Mouse (Mus musculus) ES-Bruce4 (cell line): ENCODE data around the gene Smarca2. TPM values are rescaled to one million over a fixed set of nuclear protein-coding genes. Genes with fewer than 3 reads are reported as not detected.

Experiments
- H3K27ac ChIP-seq: 2 replicates; pipeline ENCODE4 v1.5.1; 2012; ENCODE audit warnings: low read length, inconsistent platforms; ENCODE audit not compliant: insufficient read depth
- H3K27me3 ChIP-seq: 2 replicates; pipeline ENCODE4 v1.6.1; 2012; ENCODE audit warnings: mild to moderate bottlenecking, low read length, inconsistent platforms; ENCODE audit not compliant: control insufficient read depth, poor library complexity, insufficient read depth, severe bottlenecking
- H3K36me3 ChIP-seq: 2 replicates; pipeline ENCODE4 v1.6.1; 2012; ENCODE audit warnings: inconsistent platforms, mild to moderate bottlenecking, low read length, moderate library complexity; ENCODE audit not compliant: control insufficient read depth, poor library complexity, insufficient read depth, severe bottlenecking
- H3K4me1 ChIP-seq: one replicate; pipeline ENCODE4 v1.8.1; 2011; ENCODE audit warnings: low read length; ENCODE audit not compliant: control insufficient read depth, insufficient read depth
- H3K4me3 ChIP-seq: 2 replicates; pipeline ENCODE4 v1.5.1; 2011; ENCODE audit warnings: low read depth, mild to moderate bottlenecking, low read length
- H3K9ac ChIP-seq: 2 replicates; pipeline ENCODE4 v1.6.1; 2012; ENCODE audit warnings: low read depth, mild to moderate bottlenecking, inconsistent platforms; ENCODE audit not compliant: poor library complexity, severe bottlenecking
- H3K9me3 ChIP-seq: replicated peaks from 2 replicates; pipeline ENCODE4 v1.6.1; 2012; ENCODE audit warnings: mild to moderate bottlenecking, low read length, inconsistent platforms; ENCODE audit not compliant: control insufficient read depth, poor library complexity, insufficient read depth, severe bottlenecking
- CTCF ChIP-seq: IDR thresholded peaks from one replicate; pipeline ENCODE4 v1.8.1; 2011; ENCODE audit warnings: low read depth, low read length
- EP300 ChIP-seq: IDR thresholded peaks from 2 replicates; pipeline ENCODE4 v1.6.1; 2011; ENCODE audit warnings: low read depth, low read length; ENCODE audit not compliant: insufficient read depth
- POLR2A ChIP-seq: IDR thresholded peaks from one replicate; pipeline ENCODE4 v1.8.1; 2011; ENCODE audit warnings: low read length; ENCODE audit not compliant: insufficient read depth
- polyA plus RNA-seq: library from polyadenylated mRNA; stranded (reverse); fragments of >200 nt; gene quantifications from 2 replicates; pipeline ENCODE4 v1.2.4, GENCODE M21; 2011; ENCODE audit warnings: low read depth; ENCODE audit not compliant: missing spikeins, insufficient read depth, insufficient read length

Smarca2 gene
- polyA plus RNA-seq, 1 experiment = 4.9 TPM

- no peak overlapping the region for H3K27ac ChIP-seq
- H3K4me3 ChIP-seq = no peak overlapping the region
- H3K9ac ChIP-seq = no peak overlapping the region
- H3K27me3 ChIP-seq = no peaks in the 10 kb centered on the region
- no peak for TF ChIP-seq CTCF
- TF ChIP-seq EP300 = no peak
- no peak for TF ChIP-seq POLR2A
- no peaks in the 10 kb centered on the region for H3K9me3 ChIP-seq
- H3K36me3 ChIP-seq = no peaks in the 10 kb centered on the region
- no peaks in the 10 kb centered on the region for H3K4me1 ChIP-seq
Measured at GRCm38 (mm10) chr19:26690516-26690915, 85.7 kb downstream of the Smarca2 start.

- Histone ChIP-seq H3K9ac (no peak overlapping the region), H3K4me3 (no peak overlapping the region), H3K27ac (no peak overlapping the region), H3K4me1 (no peaks in the 10 kb centered on the region), H3K27me3 (no peaks in the 10 kb centered on the region), H3K9me3 (no peaks in the 10 kb centered on the region), H3K36me3 (no peaks in the 10 kb centered on the region)
- TF ChIP-seq CTCF = no peak
- no peak for TF ChIP-seq EP300
- no peak for TF ChIP-seq POLR2A
Measured at GRCm38 (mm10) chr19:26697107-26697506, 92.3 kb downstream of the Smarca2 start.

DNA sequence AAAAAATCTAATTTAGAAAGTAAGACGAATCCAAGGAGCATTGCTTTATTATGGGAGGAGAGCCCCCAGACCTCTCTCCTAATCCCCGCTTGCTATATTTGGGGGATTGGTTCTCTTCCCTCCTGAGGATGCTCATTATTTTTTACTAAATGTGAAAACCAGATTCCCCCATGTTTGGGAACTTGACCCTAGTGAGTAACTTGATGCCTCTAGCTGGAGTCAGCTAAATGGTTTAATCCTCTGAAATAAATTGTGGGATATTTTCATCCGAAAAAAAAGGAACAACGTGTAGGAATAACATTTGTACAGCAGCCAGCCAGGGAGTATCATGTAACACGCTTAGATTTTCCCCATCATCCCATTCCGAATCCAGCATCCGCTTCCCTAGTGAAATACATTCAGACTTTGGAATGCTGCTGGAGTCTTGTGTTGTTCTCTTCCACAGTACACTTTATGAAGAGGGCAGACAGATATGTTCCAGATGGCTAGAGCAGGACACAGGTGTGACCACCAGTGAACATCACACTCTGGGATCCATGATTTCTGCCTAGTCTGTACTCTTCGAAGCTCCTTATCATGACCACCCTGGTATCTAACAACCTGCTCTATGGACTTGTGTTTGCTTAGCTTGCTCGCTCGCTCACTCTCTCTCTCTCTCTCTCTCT, 99.8 kb downstream of the Smarca2 start:
- no peaks in the 10 kb centered on the region for H3K4me1 ChIP-seq
- H3K9ac ChIP-seq = no peak overlapping the region
- H3K27ac ChIP-seq = no peak overlapping the region
- TF ChIP-seq CTCF (no peak), POLR2A (no peak), EP300 (no peak)
- H3K36me3 ChIP-seq = no peaks in the 10 kb centered on the region
- no peaks in the 10 kb centered on the region for H3K9me3 ChIP-seq
- no peak overlapping the region for H3K4me3 ChIP-seq
- no peaks in the 10 kb centered on the region for H3K27me3 ChIP-seq

- Histone ChIP-seq H3K4me1 (no peaks in the 10 kb centered on the region), H3K9ac (no peak overlapping the region), H3K9me3 (no peaks in the 10 kb centered on the region), H3K27me3 (no peaks in the 10 kb centered on the region), H3K36me3 (no peaks in the 10 kb centered on the region), H3K4me3 (no peak overlapping the region), H3K27ac (no peak overlapping the region)
- TF ChIP-seq CTCF = no peak
- TF ChIP-seq POLR2A = no peak
- TF ChIP-seq EP300 = no peak
Measured at GRCm38 (mm10) chr19:26706910-26707309, 102.1 kb downstream of the Smarca2 start.

- Histone ChIP-seq H3K9ac (no peak overlapping the region), H3K27me3 (no peaks in the 10 kb centered on the region), H3K4me1 (no peaks in the 10 kb centered on the region), H3K9me3 (no peaks in the 10 kb centered on the region), H3K4me3 (no peak overlapping the region), H3K27ac (no peak overlapping the region), H3K36me3 (no peaks in the 10 kb centered on the region)
- TF ChIP-seq CTCF = no peak
- no peak for TF ChIP-seq EP300
- no peak for TF ChIP-seq POLR2A
Measured at GRCm38 (mm10) chr19:26709095-26709494, 104.2 kb downstream of the Smarca2 start.

GRCm38 (mm10) chr19:26711268-26711667, 106.4 kb downstream of the Smarca2 start:
- Histone ChIP-seq H3K4me3 (no peak overlapping the region), H3K27ac (no peak overlapping the region), H3K9me3 (no peaks in the 10 kb centered on the region), H3K27me3 (no peaks in the 10 kb centered on the region; the same call in 1 of the 2 replicates), H3K4me1 (no peaks in the 10 kb centered on the region), H3K36me3 (no peaks in the 10 kb centered on the region), H3K9ac (no peak overlapping the region)
- TF ChIP-seq EP300 (no peak), CTCF (no peak), POLR2A (no peak)
